Mouse (Mus musculus): ENCODE measurements around the gene Angptl6. TPM values are rescaled to one million over a fixed set of nuclear protein-coding genes. Genes with fewer than 3 reads are reported as not detected.
"Not testable (repeated sequence)": the region's sequence is repeated elsewhere in the genome, so short reads cannot be mapped to it uniquely, and the experiment has no call there.

Gene Angptl6
- total RNA-seq, 2 experiments from 2014 or later = 1.7 to 1.8 TPM

- no peak for DNase-seq
- intact Hi-C loops (cut with DNase I) = no loop called here
Measured at GRCm38 (mm10) chr9:20842211-20842610, 37.3 kb downstream of the Angptl6 start.

GRCm38 (mm10) chr9:20838931-20839330, 40.6 kb downstream of the Angptl6 start:
- DNase-seq = no peak
- intact Hi-C loops (cut with DNase I) = loop anchor here (10.0 kb wide), 1 partner anchor 374 kb away; the partner anchor contains the start of gene Zfp26

GRCm38 (mm10) chr9:20837184-20837947, 42.2 kb downstream of the Angptl6 start:
- intact Hi-C loops (cut with DNase I) = loop anchor here (10.0 kb wide), 1 partner anchor 373 kb away; the partner anchor contains the start of gene Zfp26
- no peak for DNase-seq

GRCm38 (mm10) chr9:20835431-20835954, 44.0 kb downstream of the Angptl6 start:
- not testable (repeated sequence) for DNase-seq
- intact Hi-C loops (cut with DNase I) = loop anchor here (10.0 kb wide), 1 partner anchor 371 kb away; the partner anchor contains the start of gene Zfp26

- intact Hi-C loops (cut with DNase I) = loop anchor here (10.0 kb wide), 1 partner anchor 370 kb away; the partner anchor contains the start of gene Zfp26
- DNase-seq = no peak
Measured at GRCm38 (mm10) chr9:20834881-20835280, 44.6 kb downstream of the Angptl6 start.

GRCm38 (mm10) chr9:20830901-20831643, 48.5 kb downstream of the Angptl6 start:
- peak; percentile 98 to 99 for DNase-seq
- intact Hi-C loops (cut with DNase I) = loop anchor here (1.0 to 10.0 kb wide), 3 partner anchors 91 to 366 kb away; partner anchors contain the start of gene Zfp26

- intact Hi-C loops (cut with DNase I) = no loop called here
- no peak for DNase-seq
Measured at GRCm38 (mm10) chr9:20828127-20828526, 51.4 kb downstream of the Angptl6 start.

GRCm38 (mm10) chr9:20825781-20826180, 53.7 kb downstream of the Angptl6 start:
- intact Hi-C loops (cut with DNase I) = no loop called here
- DNase-seq = peak; percentile 31 to 42

Small RNA genes within 50 kb of the gene (microRNA-seq; reads per million reads assigned to microRNA genes)
- gene Mir7081 = 0 to 0.24 reads per million in 2 experiments

Other genes starting within 250 kb of the Angptl6 start
- 100 to 1,000 TPM; 221 to 248 TPM for gene Ubl5, start 236.8 kb downstream of the Angptl6 start, total RNA-seq (2021)
- gene Fbxl12, start 235.0 kb downstream of the Angptl6 start, total RNA-seq (2021) = 10 to 100 TPM; 14.3 to 17.3 TPM
- 10 to 100 TPM; 18.7 to 18.8 TPM for gene Pin1, start 227.6 kb downstream of the Angptl6 start, total RNA-seq (2021)
- gene Olfm2, start 133.4 kb downstream of the Angptl6 start, total RNA-seq (2021) = 1 to 10 TPM in 1 of 2 experiments, under 1 TPM in 1; 0.50 to 1.2 TPM
- 10 to 100 TPM; 22.2 to 25.4 TPM for gene Col5a3, start 64.7 kb downstream of the Angptl6 start, total RNA-seq (2021)
- not detected for gene Rdh8, start 61.2 kb downstream of the Angptl6 start, total RNA-seq (2021)
- gene A230050P20Rik, start 11.1 kb downstream of the Angptl6 start, total RNA-seq (2021) = 1 to 10 TPM; 6.5 to 7.2 TPM
- gene Ppan, start 8.4 kb upstream of the Angptl6 start, total RNA-seq (2021) = 10 to 100 TPM; 13.2 to 13.9 TPM
- gene Eif3g, start 18.9 kb upstream of the Angptl6 start, total RNA-seq (2021) = 100 to 1,000 TPM; 109 to 113 TPM
- 10 to 100 TPM; 28.9 to 30.6 TPM for gene Dnmt1, start 80.2 kb upstream of the Angptl6 start, total RNA-seq (2021)
- 10 to 100 TPM; 10.2 to 11.0 TPM for gene S1pr2, start 97.1 kb upstream of the Angptl6 start, total RNA-seq (2021)
- gene Mrpl4, start 123.0 kb upstream of the Angptl6 start, total RNA-seq (2021) = 100 to 1,000 TPM; 103 to 104 TPM
- gene Icam1, start 136.3 kb upstream of the Angptl6 start, total RNA-seq (2021) = 1 to 10 TPM; 8.9 to 9.5 TPM
- gene Icam4, start 149.6 kb upstream of the Angptl6 start, total RNA-seq (2021) = under 1 TPM; 0.53 to 0.79 TPM
- gene Icam5, start 152.3 kb upstream of the Angptl6 start, total RNA-seq (2021) = under 1 TPM; 0.10 to 0.12 TPM
- not detected for gene Zglp1, start 187.4 kb upstream of the Angptl6 start, total RNA-seq (2021)
- gene Gm49373, start 193.4 kb upstream of the Angptl6 start, total RNA-seq (2021) = under 1 TPM; 0.31 to 0.32 TPM
- gene Fdx1l, start 193.9 kb upstream of the Angptl6 start, total RNA-seq (2021) = 10 to 100 TPM; 29.3 to 31.7 TPM
- under 1 TPM; 0.64 to 0.77 TPM for gene Gm38431, start 212.3 kb upstream of the Angptl6 start, total RNA-seq (2021)
- gene Raver1, start 212.3 kb upstream of the Angptl6 start, total RNA-seq (2021) = 10 to 100 TPM; 38.6 to 39.4 TPM